In the genomic region with DNA sequence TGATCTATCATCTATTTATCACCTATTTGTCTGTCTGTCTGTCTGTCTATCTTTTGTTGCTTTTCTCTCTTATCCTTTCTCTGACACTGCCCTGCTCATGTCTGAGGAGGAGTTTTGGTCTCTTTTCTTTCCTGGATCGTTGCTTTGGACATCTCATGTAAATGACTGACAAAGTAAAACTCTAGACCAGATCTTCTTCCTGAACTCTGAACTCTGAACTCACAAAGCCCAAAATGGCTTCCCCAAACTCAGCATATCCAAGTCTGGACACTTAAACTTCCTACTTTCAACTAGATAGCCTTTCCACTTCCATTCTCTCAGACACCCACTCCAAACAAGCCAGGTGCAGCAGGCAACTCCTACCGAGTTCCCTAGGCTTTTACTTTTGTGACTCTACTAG, we compare ENCODE assay signal across 32 mouse cellular contexts.
"Had no signal": no experiment of that assay in that cellular context is flagged by ENCODE, and none has a peak within 500 bp of the region (broad histone marks: within the 10 kb centered on the region; RNA-seq: fewer than 3 reads in every experiment).

No protein-coding gene starts in this region.

- H3K27me3 ChIP-seq: limb, embryonic 12.5 days; limb, embryonic 13.5 days; limb, embryonic 15.5 days; liver, embryonic 12.5 days; liver, embryonic 13.5 days; liver, embryonic 15.5 days; lung, embryonic 15.5 days; megakaryocyte, embryonic 14.5 days; midbrain, embryonic 12.5 days; midbrain, embryonic 13.5 days; midbrain, embryonic 15.5 days; neural tube, embryonic 12.5 days had no signal

- H3K9me3 ChIP-seq: limb, embryonic 10.5 days; limb, embryonic 12.5 days; limb, embryonic 13.5 days; limb, embryonic 15.5 days; liver, embryonic 12.5 days; liver, embryonic 13.5 days; liver, embryonic 15.5 days; lung, embryonic 15.5 days; midbrain, embryonic 10.5 days; midbrain, embryonic 12.5 days; midbrain, embryonic 13.5 days; neural tube, embryonic 12.5 days had no signal

- ATAC-seq: liver, embryonic 12.5 days; liver, postnatal 0 days; lung, postnatal 0 days; midbrain, embryonic 13.5 days; midbrain, embryonic 15.5 days; midbrain, embryonic 16.5 days had no signal

- DNase-seq: left cerebral cortex, postnatal 4 days; liver; liver, embryonic 13.5 days; liver, postnatal 0 days; lung, adult 18-20 months; lung, adult 2 months; lung, embryonic 14.5 days; lung, postnatal 10 days; lung, postnatal 14 days; lung, postnatal 36 days; lung, postnatal 4 days; midbrain, embryonic 14.5 days had no signal

- H3K4me1 ChIP-seq: limb, embryonic 10.5 days; limb, embryonic 12.5 days; limb, embryonic 13.5 days; limb, embryonic 15.5 days; liver, embryonic 12.5 days; liver, embryonic 13.5 days; liver, embryonic 15.5 days; megakaryocyte, embryonic 14.5 days; midbrain, embryonic 10.5 days; midbrain, embryonic 12.5 days; midbrain, embryonic 13.5 days; midbrain, embryonic 15.5 days; neural tube, embryonic 12.5 days had no signal

- H3K27ac ChIP-seq: limb, embryonic 10.5 days; limb, embryonic 12.5 days; limb, embryonic 13.5 days; limb, embryonic 15.5 days; liver, embryonic 12.5 days; liver, embryonic 13.5 days; liver, embryonic 14.5 days; liver, embryonic 15.5 days; lung, embryonic 15.5 days; macrophage; midbrain, embryonic 10.5 days; midbrain, embryonic 12.5 days; midbrain, embryonic 13.5 days; midbrain, embryonic 15.5 days; neural tube, embryonic 12.5 days had no signal

- H3K36me3 ChIP-seq: limb, embryonic 10.5 days; limb, embryonic 12.5 days; limb, embryonic 13.5 days; limb, embryonic 15.5 days; liver, embryonic 12.5 days; liver, embryonic 13.5 days; liver, embryonic 15.5 days; lung, embryonic 15.5 days; midbrain, embryonic 10.5 days; midbrain, embryonic 12.5 days; midbrain, embryonic 13.5 days; midbrain, embryonic 15.5 days; neural tube, embryonic 12.5 days had no signal

- H3K9ac ChIP-seq: limb, embryonic 12.5 days; limb, embryonic 13.5 days; limb, embryonic 15.5 days; liver, embryonic 12.5 days; liver, embryonic 13.5 days; liver, embryonic 14.5 days; liver, embryonic 15.5 days; liver, postnatal 0 days; lung, embryonic 14.5 days; lung, embryonic 15.5 days; midbrain, embryonic 12.5 days; midbrain, embryonic 13.5 days; midbrain, embryonic 15.5 days; neural tube, embryonic 12.5 days had no signal

- H3K4me3 ChIP-seq: limb, embryonic 10.5 days; limb, embryonic 12.5 days; limb, embryonic 13.5 days; limb, embryonic 15.5 days; liver, embryonic 12.5 days; liver, embryonic 13.5 days; liver, embryonic 15.5 days; lung, embryonic 15.5 days; megakaryocyte, embryonic 14.5 days; midbrain, embryonic 10.5 days; midbrain, embryonic 12.5 days; midbrain, embryonic 13.5 days; midbrain, embryonic 15.5 days; myocyte; neural tube, embryonic 12.5 days had no signal

- H3K4me2 ChIP-seq: limb, embryonic 12.5 days; limb, embryonic 13.5 days; limb, embryonic 15.5 days; liver, embryonic 11.5 days; liver, embryonic 12.5 days; liver, embryonic 13.5 days; liver, embryonic 15.5 days; lung, embryonic 14.5 days; lung, embryonic 15.5 days; midbrain, embryonic 11.5 days; midbrain, embryonic 12.5 days; midbrain, embryonic 13.5 days; midbrain, embryonic 15.5 days; neural tube, embryonic 12.5 days had no signal
